Mouse (Mus musculus) kidney, postnatal 10 days (tissue): Measurements from ENCODE around the gene Tspo2.

Experiments
- DNase-seq: peaks from one replicate; pipeline ENCODE4 v3.0.0; 2021; ENCODE audit warnings: mixed read lengths

Gene Tspo2

GRCm38 (mm10) chr17:48416425-48417195, 34.7 kb downstream of the Tspo2 start:
- peak; percentile 86 for DNase-seq

- DNase-seq: peak; percentile 56
Observed at GRCm38 (mm10) chr17:48416011-48416410, 35.3 kb downstream of the Tspo2 start.

- DNase-seq: no peak
Observed at GRCm38 (mm10) chr17:48411241-48411640, 40.1 kb downstream of the Tspo2 start.

- no peak for DNase-seq
Observed at GRCm38 (mm10) chr17:48410299-48410785, 41.0 kb downstream of the Tspo2 start.

- peak; percentile 100 for DNase-seq
Observed at GRCm38 (mm10) chr17:48409380-48410298, 41.7 kb downstream of the Tspo2 start, which contains the start of the genes Nfya and Oard1. Nfya (minus strand) TSS chr17:48409906. Oard1 (plus strand) TSS chr17:48410014.

GRCm38 (mm10) chr17:48408526-48409291, 42.6 kb downstream of the Tspo2 start:
- peak; percentile 87 for DNase-seq

GRCm38 (mm10) chr17:48407910-48408525, 43.3 kb downstream of the Tspo2 start:
- no peak for DNase-seq

- no peak for DNase-seq
Observed at GRCm38 (mm10) chr17:48407154-48407553, 44.2 kb downstream of the Tspo2 start.

GRCm38 (mm10) chr17:48404706-48405105, 46.6 kb downstream of the Tspo2 start:
- DNase-seq: no peak

- DNase-seq: no peak
Observed at GRCm38 (mm10) chr17:48403848-48404247, 47.5 kb downstream of the Tspo2 start.

- no peak for DNase-seq
Observed at GRCm38 (mm10) chr17:48402751-48403150, 48.6 kb downstream of the Tspo2 start.

- no peak for DNase-seq
Observed at GRCm38 (mm10) chr17:48401710-48402109, 49.6 kb downstream of the Tspo2 start.
